Mouse (Mus musculus) forebrain, embryonic 10.5 days (tissue): ENCODE data around the gene Pigu. TPM values are rescaled to one million over a fixed set of nuclear protein-coding genes. Genes with fewer than 3 reads are reported as not detected.

Experiments used
- DNase-seq: peaks from one replicate; pipeline ENCODE4 v3.0.0-alpha.2; 2017; ENCODE audit warnings: low spot score; ENCODE audit errors: extremely low spot score
- H3K27ac ChIP-seq: fragments of 300-500 bp; sonication (generic); 2 replicates; pipeline ENCODE4 v1.5.1; 2016; ENCODE audit warnings: mild to moderate bottlenecking
- H3K27me3 ChIP-seq: fragments of 300-500 bp; sonication (generic); 2 replicates; pipeline ENCODE4 v1.6.1; 2016; ENCODE audit warnings: mild to moderate bottlenecking; ENCODE audit not compliant: poor library complexity, severe bottlenecking
- H3K36me3 ChIP-seq: fragments of 300-500 bp; sonication (generic); replicated peaks from 2 replicates; pipeline ENCODE4 v1.6.1; 2016; ENCODE audit warnings: mild to moderate bottlenecking, moderate library complexity
- H3K4me1 ChIP-seq: fragments of 300-500 bp; sonication (generic); 2 replicates; pipeline ENCODE4 v1.6.1; 2016
- H3K4me3 ChIP-seq: fragments of 300-500 bp; sonication (generic); 2 replicates; pipeline ENCODE4 v1.5.1; 2016; ENCODE audit warnings: mild to moderate bottlenecking, moderate library complexity
- H3K9me3 ChIP-seq: fragments of 300-500 bp; sonication (generic); 2 replicates; pipeline ENCODE4 v1.6.1; 2016; ENCODE audit warnings: mild to moderate bottlenecking, moderate library complexity
- WGBS: fragments of 180-500 bp; shearing (Covaris S2); methylation state at CpG from one replicate; pipeline ENCODE4 v1.1.7; 2016; 5-methylcytosine and 5-hydroxymethylcytosine counted together
- polyA plus RNA-seq: library from polyadenylated mRNA; unstranded; fragments of >200 nt; fragmentation: Nextera tagmentation; extraction: Ambion mirVana; gene quantifications from 2 replicates; pipeline ENCODE4 v1.2.1, GENCODE M21; 2016

The Pigu gene
- polyA plus RNA-seq, 1 experiment from 2014 or later, result 52.6 TPM

DNA sequence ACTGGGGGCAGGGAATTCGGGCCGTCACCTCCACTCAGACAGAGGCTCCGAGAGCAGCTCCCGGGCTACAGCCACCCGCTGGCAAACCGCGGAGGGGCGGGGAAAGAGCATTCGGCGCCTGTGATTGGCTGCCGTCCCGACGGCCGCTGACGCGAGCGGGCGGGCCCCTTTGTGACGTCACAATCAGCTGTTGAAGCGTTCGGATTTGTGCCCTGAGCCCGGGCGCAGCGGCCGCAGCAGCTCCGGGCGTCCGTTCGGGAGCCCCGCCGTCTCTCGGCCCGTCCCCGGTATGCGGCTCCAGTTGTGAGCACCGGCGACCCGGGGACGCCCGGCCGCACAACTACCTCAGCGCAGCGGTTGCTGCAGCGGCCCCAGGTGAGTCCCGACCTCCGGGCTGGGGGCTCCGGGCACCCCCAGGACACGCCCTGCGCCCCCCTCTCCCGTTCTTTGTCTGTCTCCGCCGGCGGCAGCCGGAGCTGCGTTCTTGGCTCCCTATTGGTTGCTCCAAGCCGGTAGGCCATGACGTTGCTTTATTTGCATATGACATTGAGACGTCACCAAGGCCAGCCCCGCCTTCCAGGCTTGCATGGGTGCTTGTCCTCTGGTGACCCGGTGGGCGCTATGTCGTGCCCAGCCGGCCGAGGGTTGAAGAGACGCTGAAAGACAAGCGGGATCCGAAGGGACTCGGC lies 24.6 kb upstream of the Pigu start:
- peak; percentile 96 for DNase-seq
- WGBS, result under 1% methylated on average over 68 of the region's 68 CpGs
- H3K27ac ChIP-seq, result peak overlapping the region; percentile 98
- peaks cover 48% of the 10 kb centered on the region for H3K27me3 ChIP-seq
- H3K9me3 ChIP-seq, result no peaks in the 10 kb centered on the region
- H3K4me1 ChIP-seq, result peaks cover 45% of the 10 kb centered on the region
- H3K36me3 ChIP-seq, result peaks cover 19% of the 10 kb centered on the region
- H3K4me3 ChIP-seq, result peak overlapping the region; percentile 79

DNA sequence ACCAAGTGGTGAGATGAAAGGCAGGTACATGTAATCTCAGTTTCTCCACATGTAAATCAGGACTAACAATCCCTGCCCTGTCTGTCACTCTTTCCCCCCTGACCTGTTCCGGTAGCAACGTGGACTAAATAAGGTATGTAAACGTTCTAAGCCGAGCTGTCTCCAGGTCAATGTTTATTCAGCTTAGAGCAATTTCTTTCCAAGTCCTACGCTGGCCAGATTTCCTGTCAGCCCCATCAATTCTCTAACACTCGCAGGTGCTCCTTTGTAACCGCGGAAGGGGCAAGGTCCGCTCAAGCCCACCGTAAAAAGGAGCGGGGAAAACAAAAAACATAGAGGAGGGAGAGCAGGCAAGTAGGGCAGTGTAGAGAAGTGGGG lies 23.8 kb upstream of the Pigu start:
- H3K27ac ChIP-seq, result peak overlapping the region; percentile 98
- DNase-seq, result peak; percentile 16
- peaks cover 12% of the 10 kb centered on the region for H3K36me3 ChIP-seq
- H3K9me3 ChIP-seq, result no peaks in the 10 kb centered on the region
- WGBS, result 3% methylated on average over 11 of the region's 11 CpGs
- peaks cover 41% of the 10 kb centered on the region for H3K27me3 ChIP-seq
- H3K4me3 ChIP-seq, result peak overlapping the region; percentile 79
- H3K4me1 ChIP-seq, result peaks cover 37% of the 10 kb centered on the region

GRCm38 (mm10) chr2:155380261-155381059 lies 23.2 kb upstream of the Pigu start, which contains the start of gene Trp53inp2:
Gene Trp53inp2, plus strand, starts transcription at chr2:155381059.
- no peak for DNase-seq
- WGBS, result 48% methylated on average over 8 of the region's 8 CpGs

DNA sequence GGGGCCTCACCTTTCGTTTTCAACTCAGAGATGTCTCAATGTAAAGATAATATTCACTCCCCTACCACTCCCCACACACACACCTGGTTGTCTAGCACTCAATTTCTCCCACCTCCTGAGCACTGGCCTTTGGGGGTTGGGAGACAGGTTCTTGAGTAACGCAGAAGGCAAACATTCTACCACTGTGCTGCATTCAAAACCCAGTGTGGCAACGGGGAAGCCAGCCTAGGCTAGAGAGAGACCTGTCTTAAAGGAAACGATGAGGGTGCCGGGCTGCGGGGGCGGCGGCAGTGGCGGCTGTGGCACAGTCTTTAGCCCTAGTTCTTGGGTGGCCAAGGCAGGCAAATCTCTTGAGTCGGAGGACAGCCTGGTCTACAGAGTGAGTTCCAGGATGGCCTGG lies 19.0 kb upstream of the Pigu start:
- 79% methylated on average over 10 of the region's 10 CpGs for WGBS
- no peaks in the 10 kb centered on the region for H3K9me3 ChIP-seq
- H3K4me3 ChIP-seq, result no peak overlapping the region
- DNase-seq, result no peak
- H3K4me1 ChIP-seq, result peaks cover 12% of the 10 kb centered on the region
- H3K27ac ChIP-seq, result no peak overlapping the region
- H3K36me3 ChIP-seq, result no peaks in the 10 kb centered on the region
- peaks cover 29% of the 10 kb centered on the region for H3K27me3 ChIP-seq

More at GRCm38 (mm10) chr2:155380261-155381059, 23.2 kb upstream of the Pigu start, which contains the start of gene Trp53inp2:
- Histone ChIP-seq H3K27ac (peak within 1 kb of the TSS; percentile 98), H3K36me3 (peaks cover 6% of the 10 kb centered on the region), H3K27me3 (peaks cover 35% of the 10 kb centered on the region), H3K4me3 (peak within 1 kb of the TSS; percentile 79), H3K4me1 (peaks cover 31% of the 10 kb centered on the region), H3K9me3 (no peaks in the 10 kb centered on the region)

DNA sequence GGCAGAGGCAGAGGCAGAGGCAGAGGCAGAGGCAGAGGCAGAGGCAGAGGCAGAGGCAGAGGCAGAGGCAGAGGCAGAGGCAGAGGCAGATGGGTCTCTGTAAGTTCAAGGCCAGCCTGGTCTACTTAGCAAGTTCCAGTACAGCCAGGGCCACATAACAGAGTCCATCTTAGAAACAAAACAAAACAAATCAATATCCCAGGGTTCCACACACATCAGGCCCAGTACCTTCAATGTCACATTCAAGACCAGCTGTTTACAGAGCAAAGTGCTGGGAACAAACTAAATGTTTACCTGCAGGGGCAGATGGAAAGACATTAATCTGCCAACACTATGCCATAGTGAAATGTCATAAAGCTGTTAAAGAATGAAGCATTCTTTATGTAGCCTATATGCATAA lies 17.3 kb upstream of the Pigu start:
- Histone ChIP-seq H3K36me3 (no peaks in the 10 kb centered on the region), H3K27me3 (peaks cover 12% of the 10 kb centered on the region), H3K4me3 (no peak overlapping the region), H3K4me1 (no peaks in the 10 kb centered on the region), H3K9me3 (no peaks in the 10 kb centered on the region), H3K27ac (no peak overlapping the region)
- no peak for DNase-seq

DNA sequence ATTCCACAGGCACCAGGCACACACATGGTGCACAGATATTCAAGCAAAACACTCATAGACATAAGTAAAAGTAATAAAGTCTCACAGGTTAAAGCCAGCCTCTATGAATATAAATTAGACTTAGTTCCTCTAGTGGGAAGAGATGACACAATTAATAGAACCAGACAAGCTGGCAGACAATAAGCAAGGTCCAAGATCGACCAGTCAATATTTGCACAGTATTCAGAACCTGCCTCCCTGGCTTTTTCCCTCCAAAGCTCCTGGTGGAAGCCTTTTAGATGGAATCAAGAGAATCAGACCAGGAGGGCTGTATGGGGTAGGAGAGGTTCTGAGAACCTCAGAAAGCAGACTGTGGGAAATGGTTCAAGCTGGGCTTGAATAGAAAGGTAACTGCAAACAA lies 16.7 kb upstream of the Pigu start:
- DNase-seq, result no peak
- Histone ChIP-seq H3K4me1 (no peaks in the 10 kb centered on the region), H3K27ac (no peak overlapping the region), H3K9me3 (no peaks in the 10 kb centered on the region), H3K36me3 (no peaks in the 10 kb centered on the region), H3K27me3 (0 out of 2 replicates have a peak, but pooled peaks cover 6% of the 10 kb centered on the region), H3K4me3 (no peak overlapping the region)
- 89% methylated on average over 1 of the region's 1 CpGs for WGBS

DNA sequence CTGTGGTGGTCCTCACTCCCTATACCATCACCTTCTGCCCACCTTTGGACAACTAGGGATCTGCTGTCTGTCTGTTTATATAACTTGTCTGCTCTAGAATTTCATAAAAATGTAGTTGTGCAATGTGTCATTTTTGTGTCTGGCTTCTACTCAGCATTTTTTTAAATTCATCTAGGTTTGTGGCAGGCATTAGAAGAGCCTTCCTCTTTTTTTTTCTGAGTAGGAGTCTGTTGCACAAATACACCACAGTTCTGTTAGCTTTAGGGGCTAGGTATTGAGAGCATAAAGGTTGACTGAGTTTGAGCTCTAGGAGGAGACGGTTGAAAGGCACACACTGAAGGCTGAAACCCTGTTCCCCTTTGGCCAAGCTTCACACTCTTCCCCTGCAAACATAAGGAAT lies 16.1 kb upstream of the Pigu start:
- DNase-seq, result no peak
- H3K27ac ChIP-seq, result no peak overlapping the region
- WGBS, result 77% methylated on average over 1 of the region's 1 CpGs
- H3K9me3 ChIP-seq, result no peaks in the 10 kb centered on the region
- no peaks in the 10 kb centered on the region for H3K27me3 ChIP-seq
- H3K4me3 ChIP-seq, result no peak overlapping the region
- no peaks in the 10 kb centered on the region for H3K4me1 ChIP-seq
- no peaks in the 10 kb centered on the region for H3K36me3 ChIP-seq

DNA sequence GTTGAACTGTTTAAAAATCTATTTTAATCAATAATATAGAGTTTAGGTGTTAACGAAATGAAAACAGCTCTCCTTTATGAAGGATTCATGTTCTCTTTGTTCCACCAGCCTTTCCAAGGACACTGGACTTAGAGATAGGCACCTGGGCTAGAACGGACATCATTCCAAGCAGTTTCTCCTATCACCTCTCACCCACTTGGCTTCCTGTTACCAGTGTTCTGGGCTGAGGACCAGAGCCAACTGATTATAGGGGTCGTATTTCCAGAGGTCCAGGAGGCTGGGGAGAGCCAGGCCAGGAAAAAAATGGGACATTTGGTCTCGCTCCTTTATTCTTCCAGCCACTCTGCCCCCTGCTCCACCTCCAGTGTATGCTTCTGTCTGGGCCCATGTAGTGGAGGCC lies 15.2 kb upstream of the Pigu start:
- Histone ChIP-seq H3K4me1 (no peaks in the 10 kb centered on the region), H3K27ac (no peak overlapping the region), H3K36me3 (no peaks in the 10 kb centered on the region), H3K4me3 (no peak overlapping the region), H3K9me3 (no peaks in the 10 kb centered on the region), H3K27me3 (no peaks in the 10 kb centered on the region)
- DNase-seq, result no peak
- 69% methylated on average over 4 of the region's 4 CpGs for WGBS

- no peaks in the 10 kb centered on the region for H3K9me3 ChIP-seq
- no peaks in the 10 kb centered on the region for H3K4me1 ChIP-seq
- H3K27me3 ChIP-seq, result no peaks in the 10 kb centered on the region
- no peaks in the 10 kb centered on the region for H3K36me3 ChIP-seq
- DNase-seq, result no peak
- 80% methylated on average over 7 of the region's 7 CpGs for WGBS
- no peak overlapping the region for H3K27ac ChIP-seq
- H3K4me3 ChIP-seq, result no peak overlapping the region
These were observed 12.2 kb upstream of the Pigu start for GRCm38 (mm10) chr2:155369333-155369883.

DNA sequence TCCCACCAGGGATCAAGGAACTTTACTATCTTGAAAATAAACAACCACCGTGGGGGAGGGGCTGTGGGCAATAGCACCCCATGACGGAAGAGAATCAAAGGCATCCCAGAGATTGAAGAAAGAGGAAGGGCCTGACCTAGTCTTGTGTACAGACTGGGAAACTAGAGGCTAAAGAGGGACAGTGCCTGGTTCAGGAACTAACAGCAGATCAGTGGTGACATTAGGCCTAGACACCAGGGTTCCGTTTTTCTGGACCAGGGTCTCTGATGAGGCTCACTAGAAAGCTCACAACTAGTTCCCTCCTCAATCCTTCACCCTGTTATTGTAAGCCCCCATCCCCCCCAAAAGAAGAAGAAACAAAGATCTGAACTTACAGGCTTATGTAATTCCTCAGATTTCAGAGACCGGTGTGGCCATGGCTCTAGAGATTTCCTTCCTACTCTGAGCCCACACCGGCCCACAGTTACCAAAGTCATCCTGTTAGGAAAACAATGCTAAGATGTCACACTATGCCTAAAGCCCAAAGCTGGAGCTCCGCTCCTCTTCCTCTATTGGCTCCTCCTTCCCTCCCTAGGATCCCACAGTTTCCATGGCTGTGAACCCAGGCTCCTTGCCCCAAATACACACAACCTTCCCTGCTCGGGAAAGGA lies 10.5 kb upstream of the Pigu start:
- H3K27me3 ChIP-seq, result no peaks in the 10 kb centered on the region
- no peak overlapping the region for H3K4me3 ChIP-seq
- no peaks in the 10 kb centered on the region for H3K4me1 ChIP-seq
- WGBS, result 86% methylated on average over 7 of the region's 7 CpGs
- no peak overlapping the region for H3K27ac ChIP-seq
- no peaks in the 10 kb centered on the region for H3K9me3 ChIP-seq
- DNase-seq, result no peak
- no peaks in the 10 kb centered on the region for H3K36me3 ChIP-seq

DNA sequence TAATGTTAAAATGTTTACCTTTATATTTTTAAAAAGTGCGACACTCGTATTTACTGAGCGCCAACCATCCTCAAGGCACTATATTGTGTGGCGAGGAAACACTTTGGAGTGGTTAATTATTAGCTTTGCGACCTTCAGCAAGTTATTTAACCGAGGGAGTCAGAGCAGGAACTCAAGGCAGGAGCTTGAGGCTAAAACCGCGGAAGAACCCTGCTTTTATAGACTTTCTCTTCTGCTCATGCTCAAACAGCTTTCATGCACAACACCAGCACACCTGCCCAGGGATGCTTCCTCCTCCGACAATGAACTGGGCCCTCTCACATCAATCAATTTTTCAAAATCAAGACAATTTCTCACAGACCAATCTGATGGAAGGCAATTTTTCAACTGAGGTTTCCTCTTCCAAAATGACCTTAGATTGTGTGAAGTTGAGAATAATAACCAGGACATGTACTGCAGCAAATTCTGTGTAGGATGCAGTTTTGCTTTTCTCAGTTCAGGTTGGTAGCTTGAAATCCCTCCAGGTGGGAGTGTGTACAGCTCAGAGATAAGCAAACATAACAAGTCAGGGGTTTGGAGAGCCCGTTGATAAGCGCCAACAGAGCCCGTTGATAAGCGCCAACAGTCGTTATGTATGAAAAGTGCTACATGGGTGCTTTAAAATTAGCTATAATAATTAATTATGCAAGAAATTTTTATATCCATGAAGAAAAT lies 613 bp upstream of the Pigu start:
- Histone ChIP-seq H3K4me1 (peaks cover 16% of the 10 kb centered on the region), H3K9me3 (no peaks in the 10 kb centered on the region), H3K27ac (peak overlapping the region; percentile 89), H3K4me3 (peak overlapping the region; percentile 91), H3K27me3 (no peaks in the 10 kb centered on the region), H3K36me3 (no peaks in the 10 kb centered on the region)
- WGBS, result 37% methylated on average over 14 of the region's 14 CpGs
- DNase-seq, result peak; percentile 16

- 95% methylated on average over 3 of the region's 3 CpGs for WGBS
- H3K9me3 ChIP-seq, result no peaks in the 10 kb centered on the region
- H3K27ac ChIP-seq, result no peak overlapping the region
- H3K4me3 ChIP-seq, result no peak overlapping the region
- DNase-seq, result no peak
- peaks cover 16% of the 10 kb centered on the region for H3K4me1 ChIP-seq
- peaks cover 8% of the 10 kb centered on the region for H3K36me3 ChIP-seq
- H3K27me3 ChIP-seq, result no peaks in the 10 kb centered on the region
These were observed 2.8 kb downstream of the Pigu start for GRCm38 (mm10) chr2:155354402-155354801.
